Comparison of ENCODE assay signal across 17 mouse cellular contexts in the genomic region with DNA sequence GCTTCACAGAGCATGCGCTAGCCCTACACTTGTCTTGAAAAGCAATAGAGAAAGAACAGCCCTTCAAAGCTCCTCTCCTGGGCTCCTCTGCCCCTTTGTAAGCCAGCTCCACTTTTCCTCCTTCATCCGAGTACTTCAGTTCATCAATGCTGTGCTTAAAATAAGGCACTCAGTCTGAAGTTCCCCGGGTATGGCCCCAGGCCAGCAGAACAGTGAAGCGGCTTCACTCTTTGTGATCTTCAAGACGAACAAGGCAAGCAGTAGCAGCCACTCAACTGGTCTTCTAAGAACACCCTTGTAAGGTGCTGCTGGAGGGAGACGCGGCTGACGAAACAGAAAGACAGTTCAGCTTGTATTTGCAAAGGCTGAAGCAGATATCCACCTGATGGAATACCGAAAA.
"Had no signal": no experiment of that assay in that cellular context is flagged by ENCODE, and none has a peak within 500 bp of the region (broad histone marks: within the 10 kb centered on the region; RNA-seq: fewer than 3 reads in every experiment).

No protein-coding gene starts in this region.

- H3K4me1 ChIP-seq: midbrain, embryonic 15.5 days; neural tube, embryonic 12.5 days; neural tube, embryonic 15.5 days had no signal

- H3K4me2 ChIP-seq: kidney, embryonic 15.5 days; midbrain, embryonic 11.5 days; midbrain, embryonic 15.5 days; neural tube, embryonic 12.5 days; neural tube, embryonic 15.5 days had no signal

- H3K36me3 ChIP-seq: kidney, embryonic 15.5 days; midbrain, embryonic 15.5 days; neural tube, embryonic 12.5 days; neural tube, embryonic 15.5 days had no signal

- H3K9me3 ChIP-seq: kidney, embryonic 15.5 days; midbrain, embryonic 15.5 days; neural tube, embryonic 12.5 days; neural tube, embryonic 15.5 days had no signal

- DNase-seq: kidney, adult 8-10 months; kidney, postnatal 10 days; kidney, postnatal 36 days; layer of hippocampus, postnatal 36 days; liver, postnatal 0 days; retina, postnatal 1 day; right cerebral cortex, postnatal 25 days; thymus, adult 18-20 months; thymus, postnatal 25 days had no signal

- H3K9ac ChIP-seq: kidney, embryonic 15.5 days; liver, embryonic 14.5 days; liver, postnatal 0 days; midbrain, embryonic 15.5 days; neural tube, embryonic 12.5 days; neural tube, embryonic 15.5 days had no signal

- H3K27ac ChIP-seq: kidney, embryonic 15.5 days; left cerebral cortex, adult 2 months; liver, embryonic 14.5 days; midbrain, embryonic 15.5 days; neural tube, embryonic 12.5 days; neural tube, embryonic 15.5 days had no signal

- H3K27me3 ChIP-seq: kidney, embryonic 15.5 days; midbrain, embryonic 15.5 days; neural tube, embryonic 12.5 days; neural tube, embryonic 15.5 days had no signal

- ATAC-seq: intestine, postnatal 0 days; liver, postnatal 0 days; midbrain, embryonic 15.5 days had no signal

- H3K4me3 ChIP-seq: kidney, embryonic 15.5 days; left cerebral cortex, adult 2 months; midbrain, embryonic 15.5 days; neural tube, embryonic 12.5 days; neural tube, embryonic 15.5 days had no signal
